Mouse (Mus musculus) spleen, adult 2 months (tissue): Measurements from ENCODE around the gene Slc38a2.

Experiments
- CTCF ChIP-seq: fragments of 200-500 bp; IDR thresholded peaks from 2 replicates; pipeline ENCODE4 v1.5.1; 2011; ENCODE audit warnings: mild to moderate bottlenecking, inconsistent platforms; ENCODE audit not compliant: insufficient read depth, insufficient read length, insufficient replicate concordance; ENCODE audit errors: extremely low read depth
- POLR2A ChIP-seq: fragments of 200-500 bp; IDR thresholded peaks from 2 replicates; pipeline ENCODE4 v1.6.1; 2011; ENCODE audit warnings: low read depth, low read length, inconsistent platforms

DNA sequence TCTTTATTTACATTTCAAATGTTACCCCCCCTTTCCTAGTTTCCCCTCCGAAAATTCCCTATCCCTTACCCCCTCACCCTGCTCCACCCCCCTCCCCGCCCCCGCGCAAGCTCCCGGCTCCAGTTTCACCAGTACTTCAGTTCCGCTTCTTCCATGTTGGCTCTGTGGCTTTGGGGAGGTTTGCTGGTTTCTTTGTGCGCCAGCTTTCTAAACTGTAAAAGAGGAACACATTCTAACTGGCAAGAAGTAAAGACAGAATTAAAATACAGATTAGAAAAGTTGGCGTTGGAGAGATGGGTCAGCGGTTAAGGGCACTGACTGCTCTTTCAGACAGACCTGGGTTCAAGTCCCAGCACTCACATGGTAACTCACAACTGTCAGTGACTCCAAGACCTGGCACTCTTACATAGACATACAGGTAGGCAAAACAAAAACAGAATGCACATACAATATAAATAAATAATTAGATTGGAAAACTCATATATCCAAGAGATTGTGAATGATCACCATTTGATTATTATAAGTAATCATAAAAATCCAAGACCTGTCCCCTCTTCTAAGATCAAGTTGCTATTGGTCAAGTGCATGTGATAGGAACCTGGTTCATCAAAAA, 15.7 kb upstream of the Slc38a2 start:
- no peak for TF ChIP-seq CTCF
- no peak for TF ChIP-seq POLR2A
